Mouse (Mus musculus) MEL (cell line): Measurements from ENCODE around the gene Lhfpl2. TPM values are rescaled to one million over a fixed set of nuclear protein-coding genes. Genes with fewer than 3 reads are reported as not detected.

Source experiments
- DNase-seq: peaks from one replicate; pipeline ENCODE4 v3.0.0; 2011; ENCODE audit warnings: low read depth, low spot score
- H3K27ac ChIP-seq: 2 replicates; pipeline ENCODE4 v1.5.1; 2012; ENCODE audit warnings: low read depth, mild to moderate bottlenecking, control low read depth, low read length, moderate library complexity; ENCODE audit not compliant: control insufficient read depth
- H3K27me3 ChIP-seq, 2 experiments: fragments of 150-350 bp in 1 of 2; sonication (generic) in 1 of 2; 2 replicates each; pipeline ENCODE4 v1.6.1; 2012; ENCODE audit warnings: low read length in 2 of 2, mild to moderate bottlenecking in 2 of 2, improper control_type of control experiment in 1 of 2, moderate library complexity in 1 of 2; ENCODE audit not compliant: insufficient read depth in 2 of 2, control insufficient read depth in 1 of 2
- H3K36me3 ChIP-seq, 2 experiments: 2 replicates each; pipeline ENCODE4 v1.6.1; 2012 to 2014; ENCODE audit warnings: low read length in 2 of 2, improper control_type of control experiment in 1 of 2, inconsistent platforms in 1 of 2, mild to moderate bottlenecking in 1 of 2; ENCODE audit not compliant: insufficient read depth in 2 of 2, control insufficient read depth in 1 of 2
- H3K4me1 ChIP-seq, 2 experiments: fragments of 150-350 bp in 1 of 2; sonication (generic) in 1 of 2; 2 replicates each; pipeline ENCODE4 v1.6.1; 2012; ENCODE audit warnings: low read length in 2 of 2, improper control_type of control experiment in 1 of 2, mild to moderate bottlenecking in 1 of 2; ENCODE audit not compliant: insufficient read depth in 2 of 2, control insufficient read depth in 1 of 2
- H3K4me3 ChIP-seq, 2 experiments: fragments of 150-350 bp in 1 of 2; sonication (generic) in 1 of 2; 2 replicates each; pipeline ENCODE4 v1.5.1; 2012; ENCODE audit warnings: low read depth in 2 of 2, low read length in 2 of 2, mild to moderate bottlenecking in 2 of 2, moderate library complexity in 2 of 2, control low read depth in 1 of 2, improper control_type of control experiment in 1 of 2; ENCODE audit not compliant: control insufficient read depth in 1 of 2, insufficient read depth in 1 of 2
- H3K79me2 ChIP-seq: 2 replicates; pipeline ENCODE4 v1.6.1; 2012; ENCODE audit warnings: mild to moderate bottlenecking, low read length, moderate library complexity; ENCODE audit not compliant: control insufficient read depth, poor library complexity, insufficient read depth
- H3K9ac ChIP-seq: 2 replicates; pipeline ENCODE4 v1.6.1; 2012; ENCODE audit warnings: low read depth, mild to moderate bottlenecking, control low read depth, low read length, moderate library complexity; ENCODE audit not compliant: control insufficient read depth, poor library complexity, severe bottlenecking
- H3K9me3 ChIP-seq: fragments of 150-350 bp; sonication (generic); replicated peaks from 2 replicates; pipeline ENCODE4 v1.6.1; 2012; ENCODE audit warnings: mild to moderate bottlenecking, low read length, improper control_type of control experiment, moderate library complexity; ENCODE audit not compliant: insufficient read depth
- BHLHE40 ChIP-seq: IDR thresholded peaks from 2 replicates; pipeline ENCODE4 v1.6.1; 2012; ENCODE audit warnings: low read depth, mild to moderate bottlenecking, inconsistent platforms, low read length, improper control_type of control experiment, borderline replicate concordance
- CHD1 ChIP-seq: IDR thresholded peaks from 2 replicates; pipeline ENCODE4 v1.6.1; 2012; ENCODE audit warnings: low read depth, mild to moderate bottlenecking, inconsistent platforms, low read length, improper control_type of control experiment
- ETS1 ChIP-seq: IDR thresholded peaks from 2 replicates; pipeline ENCODE4 v1.6.1; 2012; ENCODE audit warnings: low read depth, mild to moderate bottlenecking, inconsistent platforms, low read length, improper control_type of control experiment, moderate library complexity
- GATA1 ChIP-seq: IDR thresholded peaks from 2 replicates; pipeline ENCODE4 v1.6.1; 2011; ENCODE audit warnings: low read depth, low read length, improper control_type of control experiment
- MEF2A ChIP-seq: IDR thresholded peaks from 2 replicates; pipeline ENCODE4 v1.6.1; 2014; ENCODE audit warnings: low read depth, mild to moderate bottlenecking, inconsistent platforms, low read length, improper control_type of control experiment; ENCODE audit not compliant: poor library complexity, insufficient replicate concordance, severe bottlenecking; ENCODE audit errors: extremely low read depth
- MYB ChIP-seq: IDR thresholded peaks from 2 replicates; pipeline ENCODE4 v1.6.1; 2011; ENCODE audit warnings: mild to moderate bottlenecking, low read depth, low read length, improper control_type of control experiment
- MYC ChIP-seq: IDR thresholded peaks from 2 replicates; pipeline ENCODE4 v1.6.1; 2011; ENCODE audit warnings: low read depth, mild to moderate bottlenecking, low read length, improper control_type of control experiment, moderate library complexity
- RAD21 ChIP-seq: IDR thresholded peaks from 2 replicates; pipeline ENCODE4 v1.6.1; 2011; ENCODE audit warnings: mild to moderate bottlenecking, low read depth, low read length, improper control_type of control experiment
- RCOR1 ChIP-seq: IDR thresholded peaks from 2 replicates; pipeline ENCODE4 v1.6.1; 2012; ENCODE audit warnings: low read depth, mild to moderate bottlenecking, inconsistent platforms, low read length, improper control_type of control experiment
- TAL1 ChIP-seq: IDR thresholded peaks from 2 replicates; pipeline ENCODE4 v1.6.1; 2012; ENCODE audit warnings: mild to moderate bottlenecking, inconsistent platforms, low read length, moderate library complexity, mixed read lengths
- TBP ChIP-seq: IDR thresholded peaks from 2 replicates; pipeline ENCODE4 v1.8.0; 2011; ENCODE audit warnings: low read depth, low read length, improper control_type of control experiment
- UBTF ChIP-seq: IDR thresholded peaks from 2 replicates; pipeline ENCODE4 v1.6.1; 2012; ENCODE audit warnings: low read depth, mild to moderate bottlenecking, inconsistent platforms, low read length, improper control_type of control experiment, moderate library complexity, borderline replicate concordance; ENCODE audit not compliant: insufficient read depth
- USF1 ChIP-seq: IDR thresholded peaks from 2 replicates; pipeline ENCODE4 v1.6.1; 2014; ENCODE audit warnings: low read depth, mild to moderate bottlenecking, inconsistent platforms, low read length, improper control_type of control experiment, moderate library complexity
- USF2 ChIP-seq, 2 experiments: IDR thresholded peaks; 2 replicates each; pipeline ENCODE4 v1.6.1; 2011 to 2012; ENCODE audit warnings: improper control_type of control experiment in 2 of 2, low read length in 2 of 2, borderline replicate concordance in 1 of 2, inconsistent platforms in 1 of 2, low read depth in 1 of 2, mild to moderate bottlenecking in 1 of 2; ENCODE audit not compliant: insufficient read depth in 1 of 2
- ZKSCAN1 ChIP-seq: IDR thresholded peaks from 2 replicates; pipeline ENCODE4 v1.6.1; 2012; ENCODE audit warnings: low read depth, mild to moderate bottlenecking, inconsistent platforms, low read length, improper control_type of control experiment, moderate library complexity
- ZNF384 ChIP-seq: IDR thresholded peaks from 2 replicates; pipeline ENCODE4 v1.6.1; 2012; ENCODE audit warnings: low read depth, mild to moderate bottlenecking, inconsistent platforms, low read length, improper control_type of control experiment
- polyA plus RNA-seq, 2 experiments: library from polyadenylated mRNA; stranded (reverse) in 1 of 2; unstranded in 1 of 2; fragments of >175 nt in 1 of 2; fragments of >200 nt in 1 of 2; gene quantifications; 2 replicates each; pipeline versions ENCODE4 v1.2.1 to v1.2.4; 2012; ENCODE audit warnings: low replicate concordance in 2 of 2, low read depth in 1 of 2; ENCODE audit not compliant: insufficient read length in 2 of 2, insufficient read depth in 1 of 2, missing spikeins in 1 of 2
- total RNA-seq: library from RNA; depleted of rRNA; stranded (reverse); fragments of 300-350 nt; gene quantifications from 2 replicates; pipeline ENCODE4 v1.2.3, GENCODE M21; 2012

Gene Lhfpl2
- total and polyA plus RNA-seq, 3 experiments: 24.5 to 30.2 TPM; not detected in 1

GRCm38 (mm10) chr13:94164501-94164900 lies 106.9 kb downstream of the Lhfpl2 start:
- H3K79me2 ChIP-seq: no peaks in the 10 kb centered on the region
- H3K9ac ChIP-seq: no peak overlapping the region
- TF ChIP-seq RAD21: no peak
- no peak for TF ChIP-seq RCOR1
- TF ChIP-seq USF1: no peak
- no peak for TF ChIP-seq GATA1
- no peak for TF ChIP-seq MYC
- TF ChIP-seq ETS1: no peak
- no peak for TF ChIP-seq MEF2A
- no peak for TF ChIP-seq CHD1
- no peak for TF ChIP-seq ZNF384
- no peak for TF ChIP-seq BHLHE40
- no peak for DNase-seq
- H3K36me3 ChIP-seq: no peaks in the 10 kb centered on the region
- peaks cover 0 to 1% of the 10 kb centered on the region in 2 experiments; a peak in 1 of 4 replicates for H3K27me3 ChIP-seq
- no peaks in the 10 kb centered on the region for H3K9me3 ChIP-seq
- no peak overlapping the region for H3K4me3 ChIP-seq
- H3K4me1 ChIP-seq: no peaks in the 10 kb centered on the region; a peak in 1 of 4 replicates
- no peak overlapping the region for H3K27ac ChIP-seq

- peaks cover 17 to 26% of the 10 kb centered on the region in 2 experiments for H3K4me1 ChIP-seq
- no peak for DNase-seq
- no peaks in the 10 kb centered on the region for H3K79me2 ChIP-seq
- H3K27ac ChIP-seq: no peak overlapping the region
- peaks cover 0 to 24% of the 10 kb centered on the region in 2 experiments; a peak in 2 of 4 replicates for H3K36me3 ChIP-seq
- no peaks in the 10 kb centered on the region for H3K9me3 ChIP-seq
- H3K4me3 ChIP-seq: no peak overlapping the region
- TF ChIP-seq MEF2A: no peak
- TF ChIP-seq USF2 (IDR thresholded peaks at IDR 0.05; ENCODE audit: borderline replicate concordance in 1 of 2, insufficient read depth in 1 of 2, low read depth in 1 of 2, low read length in 2 of 2): no peak
- TF ChIP-seq ZKSCAN1: no peak
- no peak for TF ChIP-seq UBTF
- no peak for TF ChIP-seq TBP
- TF ChIP-seq TAL1: no peak
- no peak for TF ChIP-seq MYB
- peaks cover 0 to 1% of the 10 kb centered on the region in 2 experiments; a peak in 1 of 4 replicates for H3K27me3 ChIP-seq
- H3K9ac ChIP-seq: no peak overlapping the region
These were observed 110.7 kb downstream of the Lhfpl2 start for GRCm38 (mm10) chr13:94168319-94168718.
